Mouse (Mus musculus): ENCODE measurements around the gene Ptpn21.

The Ptpn21 gene

DNA sequence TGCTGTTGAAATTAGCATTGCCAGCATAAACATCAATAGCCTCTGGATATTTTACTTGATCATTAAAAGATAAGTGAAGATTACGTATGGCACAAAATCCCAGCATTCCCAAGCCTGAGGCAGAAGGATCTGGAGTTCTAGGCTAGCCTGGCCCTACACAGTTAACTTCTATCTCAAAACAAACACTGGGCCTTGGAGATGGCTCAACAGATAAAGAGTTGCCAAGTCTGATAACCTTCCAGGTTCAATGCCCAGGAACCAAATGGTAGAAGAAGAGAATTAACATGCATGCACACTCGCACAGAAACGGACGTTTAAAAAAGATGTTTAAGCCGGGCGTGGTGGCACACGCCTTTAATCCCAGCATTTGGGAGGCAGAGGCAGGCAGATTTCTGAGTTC, 13.0 kb downstream of the Ptpn21 start:
- no peak for DNase-seq (ENCODE audit: low read depth in 2 of 2, low spot score in 2 of 2)

DNA sequence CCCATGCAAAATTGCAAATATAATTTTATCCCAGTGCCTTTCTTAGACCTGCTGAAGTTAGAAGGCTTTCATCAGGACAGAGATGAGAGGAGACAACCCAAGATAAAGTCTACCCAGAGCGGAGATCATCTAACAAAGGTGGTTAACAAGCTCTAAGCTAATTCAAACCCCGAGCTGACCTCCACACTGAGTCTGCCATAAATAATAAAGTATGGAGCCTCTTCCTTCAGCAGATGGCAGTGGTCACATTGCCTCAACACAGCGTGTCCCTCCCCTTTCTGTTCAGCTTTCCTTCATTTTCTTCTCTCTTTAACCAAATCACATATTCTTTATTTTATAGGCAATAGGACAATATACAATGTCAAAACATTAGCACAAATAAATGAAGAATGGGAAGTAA, 16.2 kb downstream of the Ptpn21 start:
- no peak for DNase-seq (ENCODE audit: low read depth in 2 of 2, low spot score in 2 of 2)

DNA sequence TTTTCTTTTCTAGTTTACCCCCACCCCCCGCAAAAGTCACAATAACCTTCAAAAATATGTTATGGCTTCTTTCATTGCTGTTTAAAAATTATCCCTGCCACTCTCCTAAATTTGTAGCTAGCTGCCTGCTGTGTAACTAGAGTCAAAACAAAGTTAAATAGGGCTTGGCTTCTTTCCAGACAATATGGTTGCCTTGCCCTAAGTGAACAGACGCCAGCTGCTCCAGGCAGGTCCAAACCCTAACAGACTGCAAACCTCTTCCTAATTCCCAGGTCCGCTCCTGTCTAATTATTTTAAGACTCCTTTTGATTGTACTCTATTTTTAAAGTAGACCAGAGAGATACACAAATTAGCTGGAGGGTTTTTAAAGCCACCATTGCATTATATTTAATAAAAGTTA, 16.6 kb downstream of the Ptpn21 start:
- DNase-seq (ENCODE audit: low read depth in 2 of 2, low spot score in 2 of 2): no peak

DNA sequence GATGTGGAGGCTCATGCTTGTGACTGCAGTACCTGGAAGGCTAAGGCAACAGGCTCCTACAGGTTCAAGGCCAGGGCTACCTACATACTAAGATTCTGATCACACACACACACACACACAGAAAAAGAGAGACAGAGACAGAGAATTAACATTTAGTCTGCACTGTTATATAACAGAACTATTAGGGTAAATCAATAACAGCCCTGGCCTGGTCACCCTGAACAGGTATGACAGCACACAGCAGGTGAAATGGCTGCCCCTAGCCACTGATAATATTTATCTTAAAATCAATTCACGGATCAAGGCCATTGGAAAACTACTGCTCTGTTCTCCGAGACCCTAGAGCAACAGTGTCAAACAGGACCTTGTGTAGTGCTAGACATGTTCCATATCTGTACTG, 21.1 kb downstream of the Ptpn21 start:
- DNase-seq (ENCODE audit: low read depth in 2 of 2, low spot score in 2 of 2): no peak

DNA sequence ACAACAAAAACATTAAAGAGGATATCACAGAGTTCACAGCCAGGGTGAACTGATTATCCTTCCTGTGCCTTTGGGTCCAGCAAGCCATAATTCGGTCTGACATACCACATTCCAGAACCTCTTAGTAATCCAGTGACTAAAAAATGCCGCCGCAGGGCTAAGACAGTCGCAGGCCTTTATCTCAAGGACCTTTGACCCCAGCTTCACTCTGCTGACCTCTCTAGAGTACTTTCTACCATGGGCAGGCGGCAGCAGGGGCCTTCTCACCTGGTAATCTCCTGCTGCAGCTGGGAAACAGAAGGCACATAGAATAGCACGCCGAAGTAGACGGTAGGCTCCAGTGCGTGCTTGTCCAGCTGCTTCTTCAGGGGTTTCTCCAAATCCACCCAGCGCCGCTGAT, 22.4 kb downstream of the Ptpn21 start:
- no peak for DNase-seq (ENCODE audit: low read depth in 2 of 2, low spot score in 2 of 2)

DNA sequence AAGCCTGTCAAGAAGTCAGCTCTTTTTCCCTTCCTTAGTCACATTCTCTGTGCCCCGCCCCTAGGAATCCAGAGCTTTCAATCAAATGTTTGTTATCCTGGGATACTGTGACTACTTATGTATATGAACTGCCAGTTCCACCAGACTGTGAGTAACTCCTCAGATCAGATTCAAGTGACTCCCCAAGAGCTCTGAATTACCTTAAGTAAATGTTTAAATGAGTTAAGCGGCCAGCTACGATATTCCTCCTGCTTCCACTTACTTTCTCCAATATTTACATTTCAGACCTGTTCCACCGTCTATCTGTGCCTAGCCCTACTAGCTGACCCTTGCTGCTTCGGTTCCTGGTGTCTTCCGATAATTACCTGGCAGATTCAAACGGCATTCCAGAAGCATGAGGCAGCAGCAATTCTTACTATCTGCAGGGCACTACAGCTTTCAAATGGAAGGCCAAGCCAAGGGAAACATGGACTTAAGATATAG, 23.5 kb downstream of the Ptpn21 start:
- no peak for DNase-seq (ENCODE audit: low read depth in 2 of 2, low spot score in 2 of 2)

DNA sequence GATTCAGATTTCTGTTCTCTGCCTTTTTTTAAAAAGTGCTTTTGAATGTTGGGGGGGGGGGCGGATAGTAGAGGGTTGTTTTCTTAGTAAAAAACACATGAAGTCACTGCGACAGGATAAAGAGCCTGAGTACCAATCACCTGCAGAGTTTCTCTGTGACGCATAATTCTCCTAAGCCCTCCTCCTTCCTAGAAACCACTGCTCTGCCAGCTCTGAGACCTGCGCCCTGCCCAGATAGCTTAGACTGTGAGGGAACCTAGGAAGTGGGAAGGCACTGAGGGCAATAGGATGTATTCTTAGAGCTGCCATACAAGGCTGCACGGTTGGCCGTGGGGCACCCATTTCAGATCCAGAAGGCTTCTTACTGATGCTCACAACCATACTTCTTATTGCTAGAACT, 24.4 kb downstream of the Ptpn21 start:
- DNase-seq (ENCODE audit: low read depth in 2 of 2, low spot score in 2 of 2): no peak

DNA sequence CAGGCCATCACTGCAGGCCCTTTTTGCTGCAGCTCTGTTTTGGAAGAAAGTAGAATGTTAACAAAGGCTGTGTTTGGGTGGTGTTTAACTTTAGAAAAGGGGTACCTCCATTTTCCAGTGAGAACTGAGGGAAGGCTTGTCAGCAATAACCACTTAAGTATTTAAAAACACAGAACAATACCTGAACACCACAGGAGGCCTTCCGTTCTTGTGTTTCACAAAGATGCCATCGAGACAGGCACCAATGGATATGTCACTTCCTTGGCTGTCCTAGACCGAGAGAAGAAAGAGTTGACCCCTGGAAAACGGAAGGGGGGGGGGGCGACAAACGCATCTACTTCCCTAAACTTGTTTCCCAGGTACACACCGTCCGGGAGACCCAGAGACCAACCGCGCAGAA, 33.2 kb downstream of the Ptpn21 start:
- DNase-seq (ENCODE audit: low read depth in 2 of 2, low spot score in 2 of 2): no peak

DNA sequence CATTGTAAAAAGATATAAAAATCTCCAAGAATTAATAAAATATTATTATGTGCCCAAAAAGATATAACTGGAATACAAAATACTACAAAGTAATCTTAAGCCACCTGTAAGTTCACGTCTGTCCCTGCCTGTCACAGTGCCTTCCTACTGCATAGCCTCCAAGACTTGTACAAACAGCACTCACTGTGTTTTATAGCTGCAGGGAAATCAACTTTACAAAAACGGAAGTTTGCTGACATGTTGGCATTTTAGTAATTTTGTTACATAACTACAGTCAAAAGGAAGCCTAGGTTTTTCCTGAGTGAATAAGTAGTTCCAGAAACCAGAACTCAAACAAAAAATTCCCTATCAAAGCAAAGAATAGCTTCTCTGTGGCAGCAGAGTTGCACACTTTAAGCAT, 33.7 kb downstream of the Ptpn21 start:
- DNase-seq (ENCODE audit: low read depth in 2 of 2, low spot score in 2 of 2): no peak

DNA sequence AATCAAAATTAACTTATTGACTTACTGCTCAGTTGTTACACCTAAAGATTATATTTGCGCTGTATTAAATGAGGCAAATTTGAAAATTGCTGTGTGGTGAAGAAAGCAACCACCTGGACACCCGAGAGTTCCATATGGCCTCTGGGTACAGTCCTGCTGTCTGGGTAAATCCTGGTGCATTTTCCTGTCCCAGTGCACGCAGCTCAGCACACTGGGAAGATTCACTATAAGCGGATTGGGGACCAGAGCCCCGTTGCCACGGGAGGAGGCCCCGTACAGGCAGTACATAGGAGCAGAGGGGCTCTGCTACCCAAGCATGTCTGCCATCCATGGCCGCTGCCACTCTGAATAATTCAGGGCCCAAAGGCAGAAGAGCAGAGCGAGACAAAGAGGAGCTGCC, 35.6 kb downstream of the Ptpn21 start:
- no peak for DNase-seq (ENCODE audit: low read depth in 2 of 2, low spot score in 2 of 2)

DNA sequence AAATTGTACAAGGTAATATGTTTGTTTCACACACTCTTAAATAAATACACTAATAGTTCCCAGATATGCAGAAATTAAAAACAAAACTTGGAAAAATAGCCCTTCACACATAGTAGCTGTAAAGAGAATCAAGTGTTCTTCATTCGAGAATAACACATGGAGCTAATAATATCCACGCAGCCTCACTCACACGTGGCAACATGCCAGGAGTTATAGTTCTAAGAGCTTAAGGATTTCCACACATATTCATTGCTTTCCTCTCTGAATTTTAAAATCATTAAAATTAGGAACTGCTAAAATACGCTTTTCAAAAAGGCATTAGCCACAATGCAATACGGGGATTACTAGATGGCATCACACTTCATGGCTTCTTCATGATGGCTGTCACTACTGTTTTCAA, 40.0 kb downstream of the Ptpn21 start:
- DNase-seq (ENCODE audit: low read depth in 2 of 2, low spot score in 2 of 2): no peak

DNA sequence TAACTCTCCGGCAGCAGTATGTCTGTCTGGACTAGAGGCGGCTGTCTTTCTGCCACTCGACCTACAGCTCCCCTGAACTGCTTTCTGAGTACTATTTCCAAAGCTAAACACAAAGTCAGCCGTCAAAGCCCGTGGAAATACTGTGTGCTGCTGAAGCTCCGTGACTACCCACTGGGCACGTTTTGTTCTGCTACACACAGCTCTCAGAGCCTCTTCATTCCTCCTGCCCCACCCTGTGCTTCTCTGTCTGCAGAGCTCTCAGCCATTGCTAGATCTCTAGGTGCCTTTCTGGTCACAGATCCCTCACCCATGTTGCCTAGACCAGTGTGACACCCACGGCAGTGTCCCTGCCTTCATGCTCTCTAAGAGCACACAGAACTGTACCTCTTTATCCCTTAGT, 47.0 kb downstream of the Ptpn21 start:
- DNase-seq (ENCODE audit: low read depth in 2 of 2, low spot score in 2 of 2): no peak

DNA sequence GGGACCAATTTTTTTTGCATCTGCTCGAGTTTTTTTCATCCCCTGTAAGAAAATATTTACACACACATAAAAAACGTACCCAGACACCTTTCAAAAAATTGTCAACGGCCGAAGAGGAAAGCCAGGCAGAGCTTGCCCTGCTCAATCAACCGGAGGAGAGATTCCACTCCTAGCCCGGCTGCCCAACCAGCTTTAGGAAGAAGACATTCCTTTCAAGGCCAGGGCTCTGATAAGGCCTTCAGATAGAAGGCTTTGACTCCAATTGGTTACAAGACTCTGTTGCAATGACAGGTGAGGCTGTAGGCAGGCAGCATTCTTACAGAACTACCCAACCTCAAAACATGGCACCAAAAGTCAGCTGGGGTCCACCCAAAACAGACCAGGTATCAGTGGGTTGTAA, 53.6 kb downstream of the Ptpn21 start:
- no peak for DNase-seq (ENCODE audit: low read depth in 2 of 2, low spot score in 2 of 2)

DNA sequence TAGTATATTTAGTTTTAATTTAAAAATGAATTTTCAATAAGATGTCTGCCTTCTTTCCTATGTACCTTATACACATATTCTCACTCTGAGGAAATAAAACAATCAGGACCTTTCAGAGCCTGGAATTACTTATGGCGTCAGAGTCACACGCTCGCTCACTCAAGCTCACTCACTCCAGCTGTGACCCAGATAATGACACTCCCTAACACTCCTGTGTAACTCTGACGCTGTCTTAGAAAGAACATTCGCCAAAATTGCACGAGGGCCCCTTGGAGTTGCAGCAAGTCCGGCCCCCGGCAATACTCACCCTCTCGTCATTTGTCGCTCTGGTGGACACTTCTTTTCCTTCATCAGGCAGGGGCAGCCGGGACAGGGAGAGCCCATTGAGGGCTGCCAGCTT, 54.0 kb downstream of the Ptpn21 start:
- no peak for DNase-seq (ENCODE audit: low read depth in 2 of 2, low spot score in 2 of 2)

DNA sequence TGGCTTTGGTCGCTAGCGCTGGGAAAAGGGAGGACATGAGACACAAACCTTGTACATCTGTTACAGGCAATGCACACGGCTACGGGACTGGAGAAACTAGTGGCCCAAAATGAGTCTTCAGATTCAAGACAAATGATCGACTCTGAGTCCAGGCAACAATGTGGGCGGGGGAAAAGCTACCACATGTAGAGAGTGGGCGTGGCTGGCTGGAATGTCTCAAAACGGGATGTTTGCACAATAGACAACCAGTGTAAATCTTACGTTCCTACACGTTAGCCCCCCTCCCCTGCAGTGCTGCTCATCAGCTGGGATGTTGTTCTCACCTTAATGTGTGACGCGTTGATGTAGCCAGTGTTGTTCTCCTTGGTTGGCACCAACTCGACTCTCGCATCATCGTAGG, 55.0 kb downstream of the Ptpn21 start:
- no peak for DNase-seq (ENCODE audit: low read depth in 2 of 2, low spot score in 2 of 2)

DNA sequence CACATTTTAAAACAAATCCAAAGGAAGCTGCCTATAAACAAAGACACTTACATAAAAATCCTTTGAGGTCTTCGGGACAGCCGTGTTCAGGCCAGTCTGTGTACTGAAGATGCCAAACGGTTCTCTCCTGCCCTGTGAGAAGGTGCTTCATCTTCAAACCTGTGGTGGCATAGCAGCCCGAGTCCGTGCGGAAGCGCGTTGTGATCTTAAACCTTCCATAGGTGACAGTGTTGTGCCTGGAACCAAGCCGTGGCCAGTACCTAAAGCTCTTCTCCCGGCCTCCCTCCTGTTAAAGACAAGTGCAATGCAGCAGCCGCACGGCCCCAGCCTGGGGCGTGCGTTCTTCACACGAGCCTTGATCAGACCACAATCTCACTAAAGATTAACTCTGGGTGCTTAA, 57.3 kb downstream of the Ptpn21 start:
- no peak for DNase-seq (ENCODE audit: low read depth in 2 of 2, low spot score in 2 of 2)

DNA sequence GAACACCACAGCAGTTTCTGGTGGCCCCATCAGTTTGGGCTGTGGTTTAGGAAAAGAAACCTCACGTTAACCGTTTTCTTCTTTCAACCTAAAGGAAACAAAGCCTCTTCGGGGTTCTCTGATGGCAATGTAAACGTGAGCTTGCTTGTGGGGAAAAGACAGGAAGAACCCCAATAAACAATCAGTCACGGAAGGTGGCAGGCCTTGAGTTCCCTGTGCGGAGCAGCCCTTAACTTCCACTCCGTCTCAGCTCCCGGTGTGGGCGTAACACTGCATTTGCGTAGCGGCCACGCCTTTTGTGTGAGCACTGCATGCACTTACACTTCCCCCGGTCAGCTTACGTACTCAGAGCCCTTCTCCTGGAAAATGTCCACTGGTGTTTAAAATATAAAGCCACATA, 59.9 kb downstream of the Ptpn21 start:
- DNase-seq (ENCODE audit: low read depth in 2 of 2, low spot score in 2 of 2): no peak

DNA sequence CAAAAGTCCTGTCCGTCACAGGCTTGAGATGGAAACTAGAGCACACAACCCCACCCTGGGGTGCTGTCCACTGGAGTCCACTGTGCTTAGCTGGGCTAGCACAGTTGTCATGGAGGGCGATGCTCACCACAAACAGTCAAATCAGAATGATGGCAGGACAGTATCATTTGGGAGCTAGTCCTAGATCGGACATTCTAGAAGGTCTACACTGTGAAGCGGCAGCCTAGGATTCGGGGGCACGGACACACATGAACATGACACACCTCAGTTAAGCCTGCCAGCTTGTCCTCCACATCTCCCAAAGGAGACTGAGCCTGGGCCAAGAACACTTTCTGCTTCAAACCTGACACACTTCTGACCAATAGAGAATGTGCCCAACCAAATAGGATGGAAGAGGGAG, 60.3 kb downstream of the Ptpn21 start:
- no peak for DNase-seq (ENCODE audit: low read depth in 2 of 2, low spot score in 2 of 2)

DNA sequence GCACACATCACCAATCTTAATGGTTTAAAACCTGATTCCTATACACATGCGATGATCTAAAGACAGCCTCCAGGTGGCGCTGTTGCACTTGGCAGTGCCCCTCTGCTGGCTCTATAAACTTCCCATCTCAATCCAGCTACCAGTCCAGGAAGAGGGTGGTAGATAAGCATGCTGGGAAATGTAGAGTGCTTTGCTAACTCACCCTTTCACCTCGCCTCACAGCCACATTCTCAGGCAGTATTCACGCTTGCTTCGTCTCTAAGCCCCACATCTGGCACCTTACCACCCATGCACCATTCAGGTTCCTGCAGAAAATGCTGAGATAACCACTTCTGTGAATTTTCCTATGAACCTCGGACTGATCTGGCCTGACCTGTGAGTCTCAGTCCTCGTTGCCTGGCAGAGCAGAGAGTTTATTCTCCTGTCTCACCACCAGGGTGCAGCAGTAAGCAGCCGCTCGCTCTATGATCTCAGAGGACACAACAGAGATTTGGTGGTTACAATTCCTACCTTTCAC, 62.5 kb downstream of the Ptpn21 start:
- peak; percentile 44 to 49 for DNase-seq (ENCODE audit: low read depth in 2 of 2, low spot score in 2 of 2)

DNA sequence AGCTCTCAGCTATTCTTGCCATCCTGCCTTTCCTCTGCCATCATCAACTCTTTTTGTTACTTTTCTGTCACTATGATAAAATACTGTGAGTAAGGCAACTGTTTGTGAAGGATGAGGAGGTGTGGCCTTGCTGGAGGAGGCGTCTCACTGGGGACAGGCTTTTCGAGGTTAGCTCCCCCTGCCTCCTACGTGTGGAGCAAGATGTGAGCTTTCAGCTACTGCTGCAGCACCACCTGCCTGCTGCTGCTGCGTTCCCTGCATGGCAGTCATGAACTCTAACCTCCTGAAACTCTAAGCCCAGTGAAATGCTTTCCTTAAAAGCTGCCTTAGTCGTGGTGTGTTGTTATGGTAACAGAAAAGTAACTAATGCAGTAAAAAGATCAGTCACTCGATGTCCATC, 63.3 kb downstream of the Ptpn21 start:
- DNase-seq (ENCODE audit: low read depth in 2 of 2, low spot score in 2 of 2): no peak

DNA sequence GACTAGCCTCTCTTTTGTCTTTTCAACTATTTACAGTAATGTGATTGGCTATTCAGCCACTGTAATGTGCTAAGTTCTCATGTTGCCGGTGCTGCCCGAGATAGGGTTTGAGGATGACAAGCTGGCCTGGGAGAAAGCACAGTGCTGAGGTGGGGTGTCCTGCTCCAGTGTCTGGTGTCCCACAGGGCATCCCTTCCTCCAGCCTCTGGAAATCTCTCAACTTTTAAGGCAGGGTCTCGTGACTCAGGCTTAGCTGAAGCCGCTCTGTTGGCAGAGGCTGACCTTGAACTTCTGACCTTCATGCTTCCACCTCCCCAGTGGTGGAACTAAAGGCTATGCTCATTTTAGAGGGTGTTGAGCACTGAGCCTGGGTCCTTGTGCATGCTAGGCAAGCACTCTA, 66.8 kb downstream of the Ptpn21 start:
- no peak for DNase-seq (ENCODE audit: low read depth in 2 of 2, low spot score in 2 of 2)

DNA sequence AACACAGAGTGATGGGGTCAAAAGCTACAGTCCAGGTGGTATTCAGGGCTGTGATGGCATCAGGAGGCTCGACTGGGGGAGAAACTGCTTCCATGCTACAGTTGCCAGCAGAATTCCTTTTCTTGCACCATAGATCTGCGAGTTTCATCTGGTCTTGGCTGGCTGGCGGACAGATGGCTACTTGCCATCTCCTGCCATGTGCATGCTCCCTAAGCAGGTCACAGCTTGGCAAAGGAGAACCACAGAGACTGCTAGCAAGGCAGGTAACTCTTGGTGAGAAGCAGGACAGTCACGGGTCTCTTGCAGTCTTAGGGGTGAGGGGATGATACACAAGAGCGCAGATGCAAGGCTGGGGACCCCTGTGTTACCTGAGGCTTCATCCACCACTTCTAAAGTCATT, 67.3 kb downstream of the Ptpn21 start:
- no peak for DNase-seq (ENCODE audit: low read depth in 2 of 2, low spot score in 2 of 2)

DNA sequence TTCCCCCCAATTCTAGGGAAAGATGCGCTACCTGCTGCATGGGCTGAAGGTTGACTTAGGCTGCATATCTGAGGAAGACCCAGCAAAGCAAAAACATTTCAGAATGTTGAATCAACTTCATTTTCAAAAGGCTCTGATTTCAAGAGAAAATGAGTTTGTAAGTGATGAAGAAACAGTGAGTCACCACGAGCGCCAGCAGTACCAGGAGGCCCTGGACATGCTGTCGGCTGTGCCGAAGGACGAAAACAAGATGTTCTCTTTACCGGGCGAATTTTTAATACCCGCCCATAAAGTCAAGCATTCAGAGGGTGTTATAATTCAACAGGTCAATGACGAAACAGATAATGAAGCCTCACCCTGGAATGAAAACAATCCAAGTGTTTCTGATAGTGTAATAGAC, 68.1 kb downstream of the Ptpn21 start:
- DNase-seq (ENCODE audit: low read depth in 2 of 2, low spot score in 2 of 2): no peak
